Mouse (Mus musculus) large intestine, adult 2 months (tissue): ENCODE results near the gene Pfas. TPM values are rescaled to one million over a fixed set of nuclear protein-coding genes. Genes with fewer than 3 reads are reported as not detected.
"Not testable (repeated sequence)": the region's sequence is repeated elsewhere in the genome, so short reads cannot be mapped to it uniquely, and the experiment has no call there.

Experiments
- DNase-seq: peaks from one replicate; pipeline ENCODE4 v3.0.0-alpha.2; 2012; ENCODE audit warnings: low read depth, low spot score
- WGBS: fragments of 180-500 bp; shearing (Covaris S2); methylation state at CpG from one replicate; pipeline ENCODE4 v1.1.7; 2018; 5-methylcytosine and 5-hydroxymethylcytosine counted together
- polyA plus RNA-seq: library from polyadenylated mRNA; depleted of rRNA; stranded (reverse); fragments of >200 nt; gene quantifications from 2 replicates; pipeline ENCODE4 v1.2.3, GENCODE M21; 2012; rRNA removed

The Pfas gene
- polyA plus RNA-seq, 1 experiment = 10.1 TPM

DNA sequence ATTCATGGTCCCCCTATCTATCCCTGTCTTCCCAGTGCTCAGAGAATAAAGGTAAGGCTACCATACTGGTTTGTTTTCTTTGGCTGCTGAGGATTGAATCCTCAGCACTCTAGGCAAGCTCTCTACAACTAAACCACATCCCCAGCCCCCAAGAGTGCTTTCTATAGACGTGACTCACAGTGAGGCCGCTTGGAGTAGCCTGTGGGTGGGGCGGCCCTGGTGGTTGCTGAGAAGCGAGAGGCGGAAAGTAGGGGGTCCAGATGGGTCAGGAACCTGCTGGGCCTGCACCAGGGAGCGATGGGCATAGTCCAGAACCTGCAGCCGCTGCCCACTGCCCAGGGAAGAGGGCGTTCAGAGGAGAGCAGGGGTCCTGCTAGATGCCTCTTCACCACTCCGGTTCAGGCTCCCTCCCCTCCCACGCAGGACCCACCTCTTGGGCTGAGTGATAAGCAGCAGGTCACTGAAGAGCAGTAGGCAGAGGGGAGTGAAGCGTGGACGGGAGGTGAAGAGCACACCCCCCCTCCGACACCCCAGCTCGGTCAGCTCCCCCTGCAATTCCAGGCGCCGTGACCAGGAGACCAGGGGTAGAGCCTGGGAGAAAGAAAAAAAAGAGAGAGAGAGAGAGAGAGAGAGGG lies 61.3 kb downstream of the Pfas start:
- 26% methylated on average over 15 of the region's 16 CpGs for WGBS
- no peak for DNase-seq

DNA sequence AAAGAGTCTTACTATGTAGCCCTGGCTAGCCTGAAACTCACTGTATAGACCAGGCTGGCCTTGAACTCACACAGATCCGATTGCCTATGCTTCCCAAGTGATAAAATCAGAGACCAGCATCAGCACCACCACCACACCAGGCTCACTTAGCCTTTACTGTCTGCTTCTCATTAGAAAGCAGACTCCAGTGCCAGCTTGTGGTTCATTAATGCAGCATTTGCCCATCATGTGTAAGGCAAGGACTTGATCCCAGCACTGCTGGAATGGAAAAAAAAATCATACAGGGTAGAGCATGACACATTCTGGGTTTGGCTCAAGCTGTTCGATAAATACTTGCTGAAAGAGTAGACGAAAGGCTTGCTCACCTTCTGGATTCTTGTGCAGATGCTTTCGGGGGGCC lies 62.3 kb downstream of the Pfas start:
- no peak for DNase-seq
- WGBS = 88% methylated on average over 4 of the region's 4 CpGs

DNA sequence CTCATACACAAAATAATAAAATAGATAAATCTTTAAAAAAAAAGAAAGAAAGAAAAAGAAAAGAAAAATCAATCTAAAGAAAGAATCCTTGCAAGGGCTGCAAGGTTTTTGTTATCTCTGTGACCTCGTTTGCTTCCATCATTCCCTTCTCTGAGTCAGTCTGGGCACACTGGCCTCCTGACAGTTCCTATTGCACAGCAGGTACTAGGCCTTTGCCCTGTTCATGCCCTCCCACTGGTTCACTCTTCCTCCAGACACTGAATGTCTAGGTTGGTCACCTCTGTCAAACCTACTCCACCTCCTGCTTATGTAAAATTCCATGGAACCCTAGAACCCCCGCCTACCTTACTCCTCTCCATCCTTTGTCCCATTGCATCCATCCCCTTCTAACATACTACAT lies 63.0 kb downstream of the Pfas start:
- WGBS = 76% methylated on average over 2 of the region's 2 CpGs
- DNase-seq = no peak

DNA sequence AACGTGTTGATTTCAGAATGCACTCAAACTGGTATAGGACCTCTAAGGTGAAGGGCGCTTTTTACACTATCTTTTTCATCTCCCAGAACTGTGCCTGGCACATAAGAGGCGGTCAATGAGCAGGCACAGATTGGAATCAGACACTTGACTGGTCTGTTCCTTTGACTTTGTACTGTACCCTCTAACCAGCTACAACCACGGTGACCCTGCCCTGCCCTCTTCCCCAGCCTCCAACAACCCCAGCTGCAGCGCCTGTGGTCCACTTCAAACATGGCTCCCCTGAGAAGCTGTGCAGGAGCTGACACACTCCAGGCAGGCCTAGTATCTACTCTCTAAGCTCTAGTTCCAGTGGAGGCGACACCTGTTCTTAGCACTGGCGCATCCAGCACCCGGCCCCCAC lies 65.5 kb downstream of the Pfas start:
- DNase-seq = no peak
- WGBS = 93% methylated on average over 8 of the region's 8 CpGs

DNA sequence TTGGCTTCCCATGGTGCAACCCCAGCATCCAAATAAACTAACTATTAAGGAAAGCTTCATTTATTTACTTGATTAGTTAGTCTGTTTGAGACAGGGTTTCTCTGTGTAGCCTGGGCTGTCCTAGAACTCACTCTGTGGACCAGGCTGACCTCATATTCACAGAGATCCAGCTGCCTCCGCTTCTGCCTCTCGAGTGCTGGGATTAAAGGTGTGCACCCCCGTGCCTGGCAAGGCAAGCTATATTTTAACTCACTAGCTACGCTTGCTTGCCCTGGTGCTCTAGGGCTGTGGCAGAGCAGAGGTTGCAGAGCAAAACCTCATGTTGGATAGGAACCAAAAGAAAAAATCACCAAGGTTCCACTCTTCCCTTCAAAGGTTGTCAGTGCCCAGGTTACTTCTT lies 67.7 kb downstream of the Pfas start:
- 32% methylated on average over 4 of the region's 4 CpGs for WGBS
- DNase-seq = no peak

DNA sequence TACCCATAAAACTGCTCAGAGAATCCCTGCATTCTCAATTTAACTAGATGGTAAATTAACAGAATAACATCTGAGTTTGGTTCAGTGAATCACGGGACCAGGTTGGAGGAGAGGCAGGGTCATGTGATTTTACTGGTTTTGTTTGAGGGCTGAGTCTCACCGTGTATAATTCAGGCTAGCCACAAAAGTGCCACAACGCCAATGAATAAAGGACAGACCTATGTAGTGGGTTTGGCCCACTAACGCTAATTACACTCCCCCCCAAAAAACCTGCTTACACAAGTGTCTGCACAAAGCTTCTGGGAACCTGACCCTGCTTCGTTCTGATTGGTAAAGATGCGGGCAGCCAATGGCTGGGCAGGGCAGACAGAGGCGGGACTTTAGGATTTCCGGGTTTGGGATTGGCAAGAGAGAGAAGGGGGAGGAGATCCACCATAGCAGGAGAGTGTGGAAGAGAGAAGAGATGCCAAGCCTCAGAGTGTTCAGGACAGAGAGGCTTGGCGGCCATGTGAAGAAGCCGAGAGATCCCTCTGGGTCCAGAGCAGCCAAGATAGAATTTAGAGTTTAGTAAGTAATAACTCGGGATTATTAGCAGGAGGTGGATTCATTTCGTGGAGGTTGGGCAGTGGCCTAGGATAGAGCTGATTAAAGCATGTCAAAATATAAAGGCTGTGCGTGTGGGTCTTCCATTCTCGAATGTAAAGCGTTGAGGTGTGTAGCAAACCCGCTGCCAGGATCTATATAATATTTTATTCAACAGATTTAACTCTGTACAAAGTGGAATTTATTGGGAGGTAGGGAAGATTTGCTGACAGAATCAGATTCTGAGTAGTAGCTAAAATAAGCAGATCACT lies 68.6 kb downstream of the Pfas start:
- WGBS = under 1% methylated on average over 16 of the region's 16 CpGs
- peak; percentile 82 for DNase-seq

DNA sequence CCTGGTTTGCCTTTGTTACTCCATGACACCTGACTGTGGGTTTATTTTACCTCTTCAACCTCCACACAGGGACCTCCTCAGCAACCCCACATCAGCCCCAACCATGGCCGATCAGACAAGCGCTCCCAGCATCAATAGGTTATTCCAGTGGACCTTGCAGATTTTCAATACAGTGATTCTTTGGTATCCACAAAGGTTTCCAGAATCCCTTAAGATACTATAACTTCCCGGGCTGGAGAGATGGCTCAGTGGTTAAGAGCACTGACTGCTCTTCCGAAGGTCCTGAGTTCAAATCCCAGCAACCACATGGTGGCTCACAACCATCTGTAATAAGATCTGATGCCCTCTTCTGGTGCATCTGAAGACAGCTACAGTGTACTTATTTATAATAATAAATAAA lies 71.3 kb downstream of the Pfas start:
- WGBS = 84% methylated on average over 4 of the region's 4 CpGs
- not testable (repeated sequence) for DNase-seq

Other genes with a start within 250 kb of the Pfas start
- 31.3 and 33.9 TPM in 2 replicates for gene Ndel1, start 136.6 kb downstream of the Pfas start, polyA plus RNA-seq
- not detected in 2 replicates for gene Rnf222, start 119.9 kb downstream of the Pfas start, polyA plus RNA-seq
- gene Rpl26, start 106.9 kb downstream of the Pfas start, polyA plus RNA-seq = 1,642 and 1,727 TPM in 2 replicates
- not detected in 2 replicates for gene Odf4, start 81.4 kb downstream of the Pfas start, polyA plus RNA-seq
- 6.0 and 8.9 TPM in 2 replicates for gene Arhgef15, start 51.0 kb downstream of the Pfas start, polyA plus RNA-seq
- gene Slc25a35, start 40.3 kb downstream of the Pfas start, polyA plus RNA-seq = 26.2 and 29.9 TPM in 2 replicates
- 73.5 and 88.5 TPM in 2 replicates for gene Rangrf, start 33.3 kb downstream of the Pfas start, polyA plus RNA-seq
- gene Ctc1, start 7.5 kb upstream of the Pfas start, polyA plus RNA-seq = 27.5 and 32.0 TPM in 2 replicates
- gene Aurkb, start 37.2 kb upstream of the Pfas start, polyA plus RNA-seq = 47.0 and 50.8 TPM in 2 replicates
- 15.1 and 16.0 TPM in 2 replicates for gene Borcs6, start 51.3 kb upstream of the Pfas start, polyA plus RNA-seq
- gene Tmem107, start 62.3 kb upstream of the Pfas start, polyA plus RNA-seq = 25.6 and 33.7 TPM in 2 replicates
- gene Vamp2, start 80.0 kb upstream of the Pfas start, polyA plus RNA-seq = 44.0 and 67.8 TPM in 2 replicates
- 6.1 and 13.9 TPM in 2 replicates for gene Per1, start 86.8 kb upstream of the Pfas start, polyA plus RNA-seq
- 0.07 and 0.15 TPM in 2 replicates for gene Hes7, start 111.9 kb upstream of the Pfas start, polyA plus RNA-seq
- gene 9130213A22Rik, start 114.1 kb upstream of the Pfas start, polyA plus RNA-seq = 0.14 and 0.25 TPM in 2 replicates
- gene Aloxe3, start 117.4 kb upstream of the Pfas start, polyA plus RNA-seq = 0.36 and 0.62 TPM in 2 replicates
- 0.06 TPM in 1 of 2 replicates, not detected in the other for gene Alox12b, start 148.5 kb upstream of the Pfas start, polyA plus RNA-seq
- 0.04 TPM in 1 of 2 replicates, not detected in the other for gene Alox8, start 189.4 kb upstream of the Pfas start, polyA plus RNA-seq
- not detected in 2 replicates for gene Gucy2e, start 228.6 kb upstream of the Pfas start, polyA plus RNA-seq